Mouse (Mus musculus) kidney, adult 10 weeks (tissue): ENCODE measurements around the gene Man1b1. TPM values are rescaled to one million over a fixed set of nuclear protein-coding genes. Genes with fewer than 3 reads are reported as not detected.

Experiments used
- polyA plus RNA-seq: library from polyadenylated mRNA; stranded (reverse); fragments of 350-450 nt; fragmentation: Illumina TruSeq; extraction: RNeasy Lipid Tissue Mini Kit (QIAGEN cat#74804); gene quantifications from one replicate; pipeline ENCODE4 v1.2.3, GENCODE M21; 2014; ENCODE audit warnings: low read depth, low replicate concordance

The Man1b1 gene
- polyA plus RNA-seq, result 15.0 TPM

GRCm38 (mm10) chr2:25332286-25333160 lies at the start of gene Man1b1:
TSS of gene Man1b1 (plus strand) at chr2:25332338.

GRCm38 (mm10) chr2:25287927-25288649 lies 44.0 kb upstream of the Man1b1 start, which contains the start of gene Tmem210:
TSS of gene Tmem210 (plus strand) at chr2:25288145.

GRCm38 (mm10) chr2:25289651-25290050 lies 42.5 kb upstream of the Man1b1 start, which contains the start of gene Lrrc26:
TSS of gene Lrrc26 (plus strand) at chr2:25289915.

GRCm38 (mm10) chr2:25318971-25319773 lies 13.0 kb upstream of the Man1b1 start, which contains the start of gene Grin1:
TSS of gene Grin1 (minus strand) at chr2:25319187.

GRCm38 (mm10) chr2:25356208-25357079 lies 24.3 kb downstream of the Man1b1 start, which contains the start of gene Dpp7:
TSS of gene Dpp7 (minus strand) at chr2:25356359.

GRCm38 (mm10) chr2:25365091-25365761 lies 33.1 kb downstream of the Man1b1 start, which contains the start of gene Uap1l1:
TSS of gene Uap1l1 (minus strand) at chr2:25365682.

GRCm38 (mm10) chr2:25371764-25372643 lies 39.9 kb downstream of the Man1b1 start, which contains the start of gene Sapcd2:
TSS of gene Sapcd2 (plus strand) at chr2:25372321.

GRCm38 (mm10) chr2:25395721-25396596 lies 63.8 kb downstream of the Man1b1 start, which contains the start of gene Entpd2:
TSS of gene Entpd2 (plus strand) at chr2:25395874.

GRCm38 (mm10) chr2:25399051-25399450 lies 66.9 kb downstream of the Man1b1 start, which contains the start of gene Npdc1:
TSS of gene Npdc1 (plus strand) at chr2:25399351.

Other genes with a start within 250 kb of the Man1b1 start
- gene Noxa1, start 237.2 kb upstream of the Man1b1 start, polyA plus RNA-seq, result not detected
- 3.8 TPM for gene Nrarp, start 151.6 kb upstream of the Man1b1 start, polyA plus RNA-seq
- gene Tor4a, start 135.5 kb upstream of the Man1b1 start, polyA plus RNA-seq, result 1.4 TPM
- gene Nelfb, start 120.8 kb upstream of the Man1b1 start, polyA plus RNA-seq, result 5.2 TPM
- not detected for gene Stpg3, start 117.7 kb upstream of the Man1b1 start, polyA plus RNA-seq
- gene Fam166a, start 113.6 kb upstream of the Man1b1 start, polyA plus RNA-seq, result not detected
- 24.5 TPM for gene Tubb4b, start 107.6 kb upstream of the Man1b1 start, polyA plus RNA-seq
- 5.6 TPM for gene Slc34a3, start 98.0 kb upstream of the Man1b1 start, polyA plus RNA-seq
- gene Rnf224, start 95.6 kb upstream of the Man1b1 start, polyA plus RNA-seq, result not detected
- gene Rnf208, start 90.1 kb upstream of the Man1b1 start, polyA plus RNA-seq, result not detected
- not detected for gene Cysrt1, start 89.9 kb upstream of the Man1b1 start, polyA plus RNA-seq
- 1.5 TPM for gene AL732309.1, start 85.5 kb upstream of the Man1b1 start, polyA plus RNA-seq
- gene Tmem203, start 76.9 kb upstream of the Man1b1 start, polyA plus RNA-seq, result 0.61 TPM
- 3.2 TPM for gene Tprn, start 69.7 kb upstream of the Man1b1 start, polyA plus RNA-seq
- gene Ssna1, start 59.9 kb upstream of the Man1b1 start, polyA plus RNA-seq, result 1.2 TPM
- gene Anapc2, start 59.9 kb upstream of the Man1b1 start, polyA plus RNA-seq, result 4.5 TPM
- not detected for gene Tmem210, start 44.2 kb upstream of the Man1b1 start, polyA plus RNA-seq
- gene Lrrc26, start 42.4 kb upstream of the Man1b1 start, polyA plus RNA-seq, result not detected
- not detected for gene Grin1, start 13.2 kb upstream of the Man1b1 start, polyA plus RNA-seq
- 34.5 TPM for gene Dpp7, start 24.0 kb downstream of the Man1b1 start, polyA plus RNA-seq
- 3.9 TPM for gene Uap1l1, start 33.3 kb downstream of the Man1b1 start, polyA plus RNA-seq
- gene Sapcd2, start 40.0 kb downstream of the Man1b1 start, polyA plus RNA-seq, result not detected
- gene Entpd2, start 63.5 kb downstream of the Man1b1 start, polyA plus RNA-seq, result 0.36 TPM
- 4.3 TPM for gene Npdc1, start 67.0 kb downstream of the Man1b1 start, polyA plus RNA-seq
- gene Fut7, start 90.9 kb downstream of the Man1b1 start, polyA plus RNA-seq, result not detected
- gene Abca2, start 96.4 kb downstream of the Man1b1 start, polyA plus RNA-seq, result 0.77 TPM
- not detected for gene Clic3, start 124.5 kb downstream of the Man1b1 start, polyA plus RNA-seq
- gene Paxx, start 128.8 kb downstream of the Man1b1 start, polyA plus RNA-seq, result 2.2 TPM
- not detected for gene Ptgds, start 137.7 kb downstream of the Man1b1 start, polyA plus RNA-seq
- gene Lcn12, start 161.6 kb downstream of the Man1b1 start, polyA plus RNA-seq, result not detected
- 0.40 TPM for gene Fbxw5, start 168.4 kb downstream of the Man1b1 start, polyA plus RNA-seq
- 1.7 TPM for gene C8g, start 169.4 kb downstream of the Man1b1 start, polyA plus RNA-seq
- 0.65 TPM for gene Traf2, start 214.6 kb downstream of the Man1b1 start, polyA plus RNA-seq
- gene Edf1, start 225.5 kb downstream of the Man1b1 start, polyA plus RNA-seq, result 0.89 TPM
- gene Mamdc4, start 242.5 kb downstream of the Man1b1 start, polyA plus RNA-seq, result not detected
- 1.1 TPM for gene Phpt1, start 242.9 kb downstream of the Man1b1 start, polyA plus RNA-seq
- gene Ajm1, start 249.4 kb downstream of the Man1b1 start, polyA plus RNA-seq, result not detected